ENCODE assay signal across 12 mouse cellular contexts in genomic region chr14:16762773-16763172, GRCm38 (mm10). TPM values are rescaled to one million over a fixed set of nuclear protein-coding genes. Genes with fewer than 3 reads are reported as not detected.
DNase-seq lines count a peak whose midpoint lies in the region; ATAC-seq and TF ChIP-seq lines count a peak whose summit lies in the region.
"Had no signal": no experiment of that assay in that cellular context is flagged by ENCODE, and none has a peak within 500 bp of the region (broad histone marks: within the 10 kb centered on the region; RNA-seq: fewer than 3 reads in every experiment).

No protein-coding gene starts in this region.

- no peaks in the 10 kb centered on the region for H3K36me3 ChIP-seq in hindbrain, embryonic 13.5 days
- no peaks in the 10 kb centered on the region for H3K36me3 ChIP-seq in hindbrain, embryonic 11.5 days (ENCODE audit: control insufficient read depth, insufficient read depth, low read length)
- no peaks in the 10 kb centered on the region for H3K36me3 ChIP-seq in lung, embryonic 15.5 days
- H3K36me3 ChIP-seq: heart, embryonic 10.5 days; liver, embryonic 13.5 days had no signal

- ATAC-seq in hindbrain, embryonic 13.5 days (ENCODE audit: low FRiP score) = 0 out of 2 replicates have a peak, but pooled peaks have one; percentile 39
- no peak for ATAC-seq in hindbrain, embryonic 11.5 days (ENCODE audit: low FRiP score)
- ATAC-seq in lung, embryonic 15.5 days (ENCODE audit: borderline replicate concordance, extremely low read depth, low FRiP score, low TSS enrichment) = peak; percentile 90
- no peak for ATAC-seq in erythroblast, adult 5-6 weeks (replicated peaks; ENCODE audit: low FRiP score, poor library complexity, severe bottlenecking)
- ATAC-seq: inflammation-experienced regulatory T-cells, adult 6 months had no signal

- H3K27ac ChIP-seq in hindbrain, embryonic 13.5 days = no peak overlapping the region
- no peak overlapping the region for H3K27ac ChIP-seq in hindbrain, embryonic 11.5 days (ENCODE audit: low read depth, low read length)
- H3K27ac ChIP-seq in lung, embryonic 15.5 days = peak overlapping the region; percentile 20
- H3K27ac ChIP-seq: heart, embryonic 10.5 days; liver, embryonic 13.5 days had no signal

- H3K27me3 ChIP-seq in hindbrain, embryonic 13.5 days = no peaks in the 10 kb centered on the region
- H3K27me3 ChIP-seq in hindbrain, embryonic 11.5 days (ENCODE audit: control insufficient read depth, insufficient read depth, low read length) = no peaks in the 10 kb centered on the region
- H3K27me3 ChIP-seq in lung, embryonic 15.5 days = no peaks in the 10 kb centered on the region
- H3K27me3 ChIP-seq: liver, embryonic 13.5 days had no signal

- TF ChIP-seq CTCF in lung, adult 2 months (IDR thresholded peaks at IDR 0.05; ENCODE audit: insufficient read depth, low read length) = no peak
- no peak for TF ChIP-seq CTCF in brain, embryonic 14.5 days (IDR thresholded peaks at IDR 0.05; ENCODE audit: borderline replicate concordance, extremely low read depth, insufficient read depth, insufficient read length)

- no peak overlapping the region for H3K4me2 ChIP-seq in hindbrain, embryonic 13.5 days
- H3K4me2 ChIP-seq in hindbrain, embryonic 11.5 days (replicated peaks; ENCODE audit: low read depth, low read length) = no peak overlapping the region
- H3K4me2 ChIP-seq in lung, embryonic 15.5 days = no peak overlapping the region
- H3K4me2 ChIP-seq: liver, embryonic 13.5 days had no signal

- no peak for TF ChIP-seq POLR2A in lung, adult 2 months (IDR thresholded peaks at IDR 0.05; ENCODE audit: borderline replicate concordance, extremely low read depth, low read depth, low read length)
- no peak for TF ChIP-seq POLR2A in brain, embryonic 14.5 days (IDR thresholded peaks at IDR 0.05; ENCODE audit: borderline replicate concordance, extremely low read depth, insufficient read depth, insufficient read length, poor library complexity, severe bottlenecking)

- no peak overlapping the region for H3K9ac ChIP-seq in hindbrain, embryonic 13.5 days
- no peak overlapping the region for H3K9ac ChIP-seq in hindbrain, embryonic 11.5 days (ENCODE audit: low read depth, low read length)
- H3K9ac ChIP-seq in lung, embryonic 15.5 days = no peak overlapping the region
- H3K9ac ChIP-seq: liver, embryonic 13.5 days had no signal

- peaks cover 8% of the 10 kb centered on the region; the same call in 1 of the 2 replicates for H3K4me1 ChIP-seq in hindbrain, embryonic 13.5 days (replicated peaks)
- H3K4me1 ChIP-seq in hindbrain, embryonic 11.5 days (replicated peaks; ENCODE audit: control insufficient read depth, insufficient read depth, low read length) = no peaks in the 10 kb centered on the region
- no peaks in the 10 kb centered on the region for H3K4me1 ChIP-seq in lung, embryonic 15.5 days
- H3K4me1 ChIP-seq in lung, adult 2 months (ENCODE audit: control insufficient read depth, insufficient read depth, low read length) = no peaks in the 10 kb centered on the region
- H3K4me1 ChIP-seq: heart, embryonic 10.5 days; liver, embryonic 13.5 days had no signal

- no peaks in the 10 kb centered on the region for H3K9me3 ChIP-seq in hindbrain, embryonic 13.5 days
- H3K9me3 ChIP-seq in hindbrain, embryonic 11.5 days (ENCODE audit: control insufficient read depth, low read length) = no peaks in the 10 kb centered on the region
- H3K9me3 ChIP-seq in lung, embryonic 15.5 days = no peaks in the 10 kb centered on the region
- H3K9me3 ChIP-seq: heart, embryonic 10.5 days; liver, embryonic 13.5 days had no signal

- DNase-seq in hindbrain, embryonic 11.5 days (ENCODE audit: low spot score) = no peak
- no peak for DNase-seq in lung, adult 2 months
- peak; percentile 67 for DNase-seq in brain, embryonic 14.5 days (ENCODE audit: low read depth)
- DNase-seq in lung, postnatal 10 days = peak; percentile 68
- DNase-seq: adrenal gland, postnatal 10 days; liver, embryonic 13.5 days had no signal

- H3K4me3 ChIP-seq in hindbrain, embryonic 13.5 days = no peak overlapping the region
- no peak overlapping the region for H3K4me3 ChIP-seq in hindbrain, embryonic 11.5 days (ENCODE audit: low read depth, low read length)
- no peak overlapping the region for H3K4me3 ChIP-seq in lung, embryonic 15.5 days
- no peak overlapping the region for H3K4me3 ChIP-seq in lung, adult 2 months (replicated peaks; ENCODE audit: extremely low read depth, low read depth, low read length)
- H3K4me3 ChIP-seq: heart, embryonic 10.5 days; liver, embryonic 13.5 days had no signal

RNA-seq across cellular contexts. Expression of gene Rarb, which starts 56.2 kb away (rescaled TPM):
- 18.8 and 24.2 TPM in 2 replicates for polyA plus RNA-seq in hindbrain, embryonic 13.5 days (2015; fragmentation: Nextera tagmentation; extraction: Ambion mirVana)
- polyA plus RNA-seq in hindbrain, embryonic 11.5 days (2014; fragmentation: Nextera tagmentation; extraction: Ambion mirVana) = 29.3 TPM in 2 replicates
- 12.0 and 14.5 TPM in 2 replicates for polyA plus RNA-seq in lung, embryonic 15.5 days (2015; fragmentation: Nextera tagmentation; extraction: Ambion mirVana)
- polyA plus RNA-seq in lung, adult 2 months (2012; rRNA removed) = 16.1 and 19.3 TPM in 2 replicates
- 19.8 and 20.0 TPM in 2 replicates for polyA plus RNA-seq in brain, embryonic 14.5 days (2012; rRNA removed)
- total RNA-seq in erythroblast, adult 5-6 weeks (2015; ENCODE audit: low replicate concordance) = not detected in 2 replicates
- total RNA-seq in erythroblast, adult 5-6 weeks (2017; ENCODE audit: low replicate concordance) = not detected in 2 replicates
- total RNA-seq: common myeloid progenitor, adult 5-6 weeks had no signal
- polyA plus RNA-seq: inflammation-experienced regulatory T-cells, adult 6 months had no signal

Comparison
In these comparisons a context has a peak if more than half of its experiments do, and no peak if none do; other contexts are left out.
1. ATAC-seq: peak in hindbrain, embryonic 13.5 days (single experiment) and lung, embryonic 15.5 days (single experiment); none in hindbrain, embryonic 11.5 days (single experiment) and erythroblast, adult 5-6 weeks (single experiment).
2. DNase-seq: peak in brain, embryonic 14.5 days (single experiment) and lung, postnatal 10 days (single experiment); none in hindbrain, embryonic 11.5 days (single experiment) and lung, adult 2 months (single experiment).